Mouse (Mus musculus): ENCODE data around the gene Wdr17.

The Wdr17 gene

GRCm38 (mm10) chr8:54886987-54887785, at the start of gene Wdr17:
Gene Wdr17, minus strand, starts transcription at chr8:54887184.
- no peak for DNase-seq (ENCODE audit: low spot score)

GRCm38 (mm10) chr8:54932306-54932705, 45.3 kb upstream of the Wdr17 start:
- no peak for DNase-seq (ENCODE audit: low spot score)

- DNase-seq (ENCODE audit: low spot score): no peak
Observed at GRCm38 (mm10) chr8:54924936-54925335, 38.0 kb upstream of the Wdr17 start.

- DNase-seq (ENCODE audit: low spot score): no peak
Observed at GRCm38 (mm10) chr8:54922160-54922855, 35.3 kb upstream of the Wdr17 start.

- no peak for DNase-seq (ENCODE audit: low spot score)
Observed at GRCm38 (mm10) chr8:54917710-54918109, 30.7 kb upstream of the Wdr17 start.

- DNase-seq (ENCODE audit: low spot score): no peak
Observed at GRCm38 (mm10) chr8:54912891-54913290, 25.9 kb upstream of the Wdr17 start.

- DNase-seq (ENCODE audit: low spot score): no peak
Observed at GRCm38 (mm10) chr8:54899444-54899843, 12.5 kb upstream of the Wdr17 start.

GRCm38 (mm10) chr8:54894637-54895322, 7.8 kb upstream of the Wdr17 start:
- DNase-seq (ENCODE audit: low spot score): no peak

- no peak for DNase-seq (ENCODE audit: low spot score)
Observed at GRCm38 (mm10) chr8:54894180-54894579, 7.2 kb upstream of the Wdr17 start.

- no peak for DNase-seq (ENCODE audit: low spot score)
Observed at GRCm38 (mm10) chr8:54886560-54886959, 424 bp downstream of the Wdr17 start.

GRCm38 (mm10) chr8:54876458-54876857, 10.5 kb downstream of the Wdr17 start:
- no peak for DNase-seq (ENCODE audit: low spot score)

GRCm38 (mm10) chr8:54864761-54865064, 22.3 kb downstream of the Wdr17 start:
- no peak for DNase-seq (ENCODE audit: low spot score)

- DNase-seq (ENCODE audit: low spot score): no peak
Observed at GRCm38 (mm10) chr8:54864038-54864760, 22.8 kb downstream of the Wdr17 start.

GRCm38 (mm10) chr8:54836029-54836959, 50.7 kb downstream of the Wdr17 start:
- DNase-seq (ENCODE audit: low spot score): no peak

GRCm38 (mm10) chr8:54829794-54830426, 57.1 kb downstream of the Wdr17 start:
- DNase-seq (ENCODE audit: low spot score): peak; percentile 25

GRCm38 (mm10) chr8:54827974-54828373, 59.0 kb downstream of the Wdr17 start:
- DNase-seq (ENCODE audit: low spot score): no peak

GRCm38 (mm10) chr8:54822956-54823355, 64.0 kb downstream of the Wdr17 start:
- DNase-seq (ENCODE audit: low spot score): no peak

- no peak for DNase-seq (ENCODE audit: low spot score)
Observed at GRCm38 (mm10) chr8:54818651-54819050, 68.3 kb downstream of the Wdr17 start.

- peak; percentile 39 for DNase-seq (ENCODE audit: low spot score)
Observed at GRCm38 (mm10) chr8:54808217-54808616, 78.8 kb downstream of the Wdr17 start.

- no peak for DNase-seq (ENCODE audit: low spot score)
Observed at GRCm38 (mm10) chr8:54806173-54806572, 80.8 kb downstream of the Wdr17 start.

- no peak for DNase-seq (ENCODE audit: low spot score)
Observed at GRCm38 (mm10) chr8:54792699-54793061, 94.3 kb downstream of the Wdr17 start.
